ENCODE assay signal across 18 mouse cellular contexts in genomic region chr2:129537926-129538325, GRCm38 (mm10). TPM values are rescaled to one million over a fixed set of nuclear protein-coding genes. Genes with fewer than 3 reads are reported as not detected.
DNase-seq lines count a peak whose midpoint lies in the region; ATAC-seq and TF ChIP-seq lines count a peak whose summit lies in the region.
"Had no signal": no experiment of that assay in that cellular context is flagged by ENCODE, and none has a peak within 500 bp of the region (broad histone marks: within the 10 kb centered on the region; RNA-seq: fewer than 3 reads in every experiment).

No protein-coding gene starts in this region.

- no peak overlapping the region for H3K4me3 ChIP-seq in forebrain, embryonic 11.5 days (ENCODE audit: low read depth, low read length)
- no peak overlapping the region for H3K4me3 ChIP-seq in forebrain, embryonic 12.5 days (replicated peaks)
- no peak overlapping the region for H3K4me3 ChIP-seq in kidney, adult 2 months (ENCODE audit: insufficient read depth, low read depth, low read length)
- H3K4me3 ChIP-seq in kidney, embryonic 15.5 days (replicated peaks), result no peak overlapping the region
- H3K4me3 ChIP-seq in midbrain, embryonic 11.5 days (ENCODE audit: low read depth, low read length), result no peak overlapping the region
- H3K4me3 ChIP-seq in midbrain, embryonic 15.5 days, result no peak overlapping the region
- H3K4me3 ChIP-seq: embryonic facial prominence, embryonic 13.5 days; limb, embryonic 12.5 days; myocyte had no signal

- no peak for ATAC-seq in forebrain, embryonic 11.5 days (replicated peaks; ENCODE audit: low FRiP score)
- no peak for ATAC-seq in forebrain, embryonic 12.5 days (ENCODE audit: low FRiP score)
- no peak for ATAC-seq in kidney, embryonic 15.5 days (replicated peaks; ENCODE audit: low FRiP score)
- ATAC-seq in midbrain, embryonic 11.5 days (ENCODE audit: low FRiP score), result no peak
- ATAC-seq in midbrain, embryonic 15.5 days (replicated peaks), result no peak
- ATAC-seq: forebrain, embryonic 14.5 days had no signal

- H3K4me1 ChIP-seq in forebrain, embryonic 11.5 days (replicated peaks; ENCODE audit: control insufficient read depth, insufficient read depth, low read length), result peaks cover 10% of the 10 kb centered on the region; the same call in 1 of the 2 replicates
- peaks cover 25% of the 10 kb centered on the region for H3K4me1 ChIP-seq in forebrain, embryonic 12.5 days
- H3K4me1 ChIP-seq in kidney, adult 2 months (ENCODE audit: control insufficient read depth, insufficient read depth, low read length), result 0 out of 2 replicates have a peak, but pooled peaks cover 3% of the 10 kb centered on the region
- H3K4me1 ChIP-seq in kidney, embryonic 15.5 days, result peaks cover 34% of the 10 kb centered on the region
- H3K4me1 ChIP-seq in midbrain, embryonic 11.5 days (ENCODE audit: control insufficient read depth, insufficient read depth, low read length), result peaks cover 15% of the 10 kb centered on the region
- H3K4me1 ChIP-seq in midbrain, embryonic 15.5 days, result peaks cover 33% of the 10 kb centered on the region
- H3K4me1 ChIP-seq: embryonic facial prominence, embryonic 13.5 days had no signal

- H3K4me2 ChIP-seq in forebrain, embryonic 11.5 days (ENCODE audit: low read depth, low read length, severe bottlenecking), result no peak overlapping the region
- H3K4me2 ChIP-seq in forebrain, embryonic 12.5 days, result no peak overlapping the region
- no peak overlapping the region for H3K4me2 ChIP-seq in kidney, embryonic 15.5 days
- H3K4me2 ChIP-seq in midbrain, embryonic 11.5 days, result no peak overlapping the region
- no peak overlapping the region for H3K4me2 ChIP-seq in midbrain, embryonic 15.5 days
- H3K4me2 ChIP-seq: embryonic facial prominence, embryonic 13.5 days; hindbrain, embryonic 14.5 days; limb, embryonic 12.5 days had no signal

- DNase-seq in forebrain, embryonic 11.5 days (ENCODE audit: low spot score), result peak; percentile 32
- DNase-seq in kidney, adult 2 months, result peak; percentile 32
- DNase-seq in midbrain, embryonic 11.5 days (ENCODE audit: low spot score, missing footprints), result peak; percentile 77
- no peak for DNase-seq in adipocyte (ENCODE audit: low spot score)
- DNase-seq: kidney, postnatal 4 days; lung, adult 2 months; thymus, adult 18-20 months had no signal

- H3K36me3 ChIP-seq in forebrain, embryonic 11.5 days (ENCODE audit: control insufficient read depth, insufficient read depth, low read length), result no peaks in the 10 kb centered on the region
- no peaks in the 10 kb centered on the region for H3K36me3 ChIP-seq in forebrain, embryonic 12.5 days (replicated peaks)
- H3K36me3 ChIP-seq in kidney, adult 2 months (ENCODE audit: control insufficient read depth, insufficient read depth, low read length), result no peaks in the 10 kb centered on the region
- no peaks in the 10 kb centered on the region for H3K36me3 ChIP-seq in kidney, embryonic 15.5 days
- no peaks in the 10 kb centered on the region for H3K36me3 ChIP-seq in midbrain, embryonic 11.5 days (ENCODE audit: control insufficient read depth, insufficient read depth, low read length)
- no peaks in the 10 kb centered on the region for H3K36me3 ChIP-seq in midbrain, embryonic 15.5 days (replicated peaks)
- H3K36me3 ChIP-seq: embryonic facial prominence, embryonic 13.5 days; limb, embryonic 12.5 days had no signal

- peak; percentile 29; the same call in 1 of the 2 replicates for TF ChIP-seq CTCF in kidney, adult 2 months (conservative IDR thresholded peaks at IDR 0.05; ENCODE audit: insufficient read depth, insufficient read length, low read depth, low read length)

- no peak overlapping the region for H3K9ac ChIP-seq in forebrain, embryonic 11.5 days (ENCODE audit: low read length)
- H3K9ac ChIP-seq in forebrain, embryonic 12.5 days, result no peak overlapping the region
- no peak overlapping the region for H3K9ac ChIP-seq in kidney, embryonic 15.5 days
- H3K9ac ChIP-seq in midbrain, embryonic 11.5 days (ENCODE audit: low read length), result no peak overlapping the region
- no peak overlapping the region for H3K9ac ChIP-seq in midbrain, embryonic 15.5 days
- H3K9ac ChIP-seq: embryonic facial prominence, embryonic 13.5 days; hindbrain, embryonic 14.5 days; limb, embryonic 12.5 days had no signal

- H3K27ac ChIP-seq in forebrain, embryonic 11.5 days (ENCODE audit: low read depth, low read length), result no peak overlapping the region
- H3K27ac ChIP-seq in forebrain, embryonic 12.5 days, result no peak overlapping the region
- H3K27ac ChIP-seq in kidney, adult 2 months (ENCODE audit: insufficient read depth, low read depth, low read length), result no peak overlapping the region
- no peak overlapping the region for H3K27ac ChIP-seq in kidney, embryonic 15.5 days
- H3K27ac ChIP-seq in midbrain, embryonic 11.5 days (ENCODE audit: low read depth, low read length), result no peak overlapping the region
- no peak overlapping the region for H3K27ac ChIP-seq in midbrain, embryonic 15.5 days
- H3K27ac ChIP-seq: embryonic facial prominence, embryonic 13.5 days; macrophage had no signal

- no peaks in the 10 kb centered on the region for H3K9me3 ChIP-seq in forebrain, embryonic 11.5 days (ENCODE audit: control insufficient read depth, low read length)
- H3K9me3 ChIP-seq in forebrain, embryonic 12.5 days, result no peaks in the 10 kb centered on the region
- no peaks in the 10 kb centered on the region for H3K9me3 ChIP-seq in kidney, embryonic 15.5 days (replicated peaks)
- H3K9me3 ChIP-seq in midbrain, embryonic 11.5 days (ENCODE audit: control insufficient read depth, low read length), result no peaks in the 10 kb centered on the region
- H3K9me3 ChIP-seq in midbrain, embryonic 15.5 days, result no peaks in the 10 kb centered on the region
- H3K9me3 ChIP-seq: embryonic facial prominence, embryonic 13.5 days; limb, embryonic 12.5 days had no signal

- TF ChIP-seq POLR2A in kidney, adult 2 months (IDR thresholded peaks at IDR 0.05; ENCODE audit: low read depth, low read length), result no peak

- 89% methylated on average over 4 of the region's 4 CpGs for WGBS in forebrain, embryonic 11.5 days
- 95% methylated on average over 4 of the region's 4 CpGs for WGBS in forebrain, embryonic 12.5 days
- WGBS in kidney, adult 2 months, result 39% methylated on average over 4 of the region's 4 CpGs
- 68% methylated on average over 4 of the region's 4 CpGs for WGBS in kidney, embryonic 15.5 days
- 89% methylated on average over 4 of the region's 4 CpGs for WGBS in midbrain, embryonic 11.5 days
- WGBS in midbrain, embryonic 15.5 days, result 85% methylated on average over 4 of the region's 4 CpGs

- H3K27me3 ChIP-seq in forebrain, embryonic 11.5 days (ENCODE audit: control insufficient read depth, insufficient read depth, low read length), result no peaks in the 10 kb centered on the region
- H3K27me3 ChIP-seq in forebrain, embryonic 12.5 days, result no peaks in the 10 kb centered on the region
- no peaks in the 10 kb centered on the region for H3K27me3 ChIP-seq in kidney, adult 2 months (replicated peaks; ENCODE audit: control insufficient read depth, insufficient read depth, low read length)
- H3K27me3 ChIP-seq in kidney, embryonic 15.5 days, result no peaks in the 10 kb centered on the region
- H3K27me3 ChIP-seq in midbrain, embryonic 11.5 days (ENCODE audit: control insufficient read depth, insufficient read depth, low read length), result no peaks in the 10 kb centered on the region
- H3K27me3 ChIP-seq in midbrain, embryonic 15.5 days (replicated peaks), result no peaks in the 10 kb centered on the region
- H3K27me3 ChIP-seq: embryonic facial prominence, embryonic 13.5 days had no signal

RNA-seq across cellular contexts. Expression of gene F830045P16Rik, which starts 1.5 kb away (rescaled TPM):
- not detected in 2 replicates for polyA plus RNA-seq in forebrain, embryonic 11.5 days (2014; fragmentation: Nextera tagmentation; extraction: Ambion mirVana)
- polyA plus RNA-seq in forebrain, embryonic 12.5 days (2016; fragmentation: Nextera tagmentation; extraction: Ambion mirVana), result not detected in 2 replicates
- not detected in 2 replicates for polyA plus RNA-seq in kidney, adult 2 months (2012; rRNA removed)
- polyA plus RNA-seq in kidney, embryonic 15.5 days (2015; fragmentation: Nextera tagmentation; extraction: Ambion mirVana), result 0.08 TPM in 1 of 2 replicates, not detected in the other
- 0.10 TPM in 1 of 2 replicates, not detected in the other for polyA plus RNA-seq in midbrain, embryonic 11.5 days (2014; fragmentation: Nextera tagmentation; extraction: Ambion mirVana)
- polyA plus RNA-seq in midbrain, embryonic 15.5 days (2015; fragmentation: Nextera tagmentation; extraction: Ambion mirVana), result not detected in 2 replicates
- polyA plus RNA-seq: brain, embryonic 14.5 days; embryonic facial prominence, embryonic 13.5 days; forebrain, embryonic 14.5 days; heart, embryonic 14.5 days; hindbrain, embryonic 14.5 days; limb, embryonic 12.5 days; lung, adult 2 months; myocyte had no signal

RNA-seq across cellular contexts. Expression of gene Sirpa, which starts 54.7 kb away (rescaled TPM):
- polyA plus RNA-seq in forebrain, embryonic 11.5 days (2014; fragmentation: Nextera tagmentation; extraction: Ambion mirVana), result 18.7 and 22.5 TPM in 2 replicates
- polyA plus RNA-seq in forebrain, embryonic 12.5 days (2016; fragmentation: Nextera tagmentation; extraction: Ambion mirVana), result 18.2 and 20.0 TPM in 2 replicates
- 106 and 110 TPM in 2 replicates for polyA plus RNA-seq in kidney, adult 2 months (2012; rRNA removed)
- 28.4 and 30.6 TPM in 2 replicates for polyA plus RNA-seq in kidney, embryonic 15.5 days (2015; fragmentation: Nextera tagmentation; extraction: Ambion mirVana)
- 16.0 and 17.9 TPM in 2 replicates for polyA plus RNA-seq in midbrain, embryonic 11.5 days (2014; fragmentation: Nextera tagmentation; extraction: Ambion mirVana)
- 39.5 and 40.5 TPM in 2 replicates for polyA plus RNA-seq in midbrain, embryonic 15.5 days (2015; fragmentation: Nextera tagmentation; extraction: Ambion mirVana)
